Mouse (Mus musculus): ENCODE results near the gene Slc12a8.

Gene Slc12a8

GRCm38 (mm10) chr16:33544346-33544745, 27.2 kb downstream of the Slc12a8 start:
- DNase-seq (ENCODE audit: low read depth) = no peak

GRCm38 (mm10) chr16:33545530-33545929, 28.4 kb downstream of the Slc12a8 start:
- DNase-seq (ENCODE audit: low read depth) = no peak

GRCm38 (mm10) chr16:33553689-33554342, 36.7 kb downstream of the Slc12a8 start:
- no peak for DNase-seq (ENCODE audit: low read depth)

- DNase-seq (ENCODE audit: low read depth) = no peak
These were observed 41.0 kb downstream of the Slc12a8 start for GRCm38 (mm10) chr16:33558121-33558520.

- DNase-seq (ENCODE audit: low read depth) = peak; percentile 34
These were observed 43.2 kb downstream of the Slc12a8 start for GRCm38 (mm10) chr16:33560281-33560680.

- DNase-seq (ENCODE audit: low read depth) = no peak
These were observed 44.3 kb downstream of the Slc12a8 start for GRCm38 (mm10) chr16:33561308-33562009.

- no peak for DNase-seq (ENCODE audit: low read depth)
These were observed 45.9 kb downstream of the Slc12a8 start for GRCm38 (mm10) chr16:33562874-33563537.

- DNase-seq (ENCODE audit: low read depth) = no peak
These were observed 46.4 kb downstream of the Slc12a8 start for GRCm38 (mm10) chr16:33563538-33564013.

- no peak for DNase-seq (ENCODE audit: low read depth)
These were observed 49.3 kb downstream of the Slc12a8 start for GRCm38 (mm10) chr16:33566467-33566866.

- no peak for DNase-seq (ENCODE audit: low read depth)
These were observed 50.6 kb downstream of the Slc12a8 start for GRCm38 (mm10) chr16:33567736-33568135.

- no peak for DNase-seq (ENCODE audit: low read depth)
These were observed 51.3 kb downstream of the Slc12a8 start for GRCm38 (mm10) chr16:33568269-33569016.

- DNase-seq (ENCODE audit: low read depth) = no peak
These were observed 55.5 kb downstream of the Slc12a8 start for GRCm38 (mm10) chr16:33572646-33573045.

- DNase-seq (ENCODE audit: low read depth) = no peak
These were observed 56.6 kb downstream of the Slc12a8 start for GRCm38 (mm10) chr16:33573703-33574102.

- DNase-seq (ENCODE audit: low read depth) = no peak
These were observed 58.6 kb downstream of the Slc12a8 start for GRCm38 (mm10) chr16:33575728-33576127.

GRCm38 (mm10) chr16:33576271-33577189, 59.4 kb downstream of the Slc12a8 start:
- no peak for DNase-seq (ENCODE audit: low read depth)

GRCm38 (mm10) chr16:33578462-33578861, 61.3 kb downstream of the Slc12a8 start:
- DNase-seq (ENCODE audit: low read depth) = no peak

- DNase-seq (ENCODE audit: low read depth) = no peak
These were observed 63.2 kb downstream of the Slc12a8 start for GRCm38 (mm10) chr16:33580331-33580730.

- DNase-seq (ENCODE audit: low read depth) = no peak
These were observed 63.7 kb downstream of the Slc12a8 start for GRCm38 (mm10) chr16:33580736-33581241.

- no peak for DNase-seq (ENCODE audit: low read depth)
These were observed 64.6 kb downstream of the Slc12a8 start for GRCm38 (mm10) chr16:33581661-33582099.

- DNase-seq (ENCODE audit: low read depth) = no peak
These were observed 65.4 kb downstream of the Slc12a8 start for GRCm38 (mm10) chr16:33582495-33582894.

GRCm38 (mm10) chr16:33583333-33583732, 66.2 kb downstream of the Slc12a8 start:
- no peak for DNase-seq (ENCODE audit: low read depth)

All from c-Kit-positive CD71-positive TER-119-negative erythroid progenitor cells, embryonic 14.5 days (primary cell).